ENCODE assay signal across 24 mouse cellular contexts in the genomic region with DNA sequence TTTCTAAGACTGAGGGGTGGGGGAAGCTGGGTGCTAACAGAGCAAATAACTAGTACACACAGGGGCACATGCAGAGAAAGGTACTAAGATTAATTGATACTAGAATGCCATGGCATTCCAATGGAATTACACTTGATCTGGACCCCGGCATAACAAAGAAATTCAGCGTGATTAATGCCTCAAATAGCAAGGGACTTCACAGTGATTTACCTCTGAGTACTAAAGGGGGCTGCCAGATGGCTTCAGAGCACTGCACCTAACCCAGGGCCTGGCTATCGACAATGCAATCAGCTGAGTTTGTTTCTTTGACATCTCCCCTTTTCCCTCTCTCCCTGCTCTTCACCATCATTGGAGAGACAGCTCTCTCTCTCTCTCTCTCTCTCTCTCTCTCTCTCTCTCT.
"Had no signal": no experiment of that assay in that cellular context is flagged by ENCODE, and none has a peak within 500 bp of the region (broad histone marks: within the 10 kb centered on the region; RNA-seq: fewer than 3 reads in every experiment).

No protein-coding gene starts in this region.

- H3K4me1 ChIP-seq: limb, embryonic 13.5 days; liver, embryonic 12.5 days; liver, embryonic 15.5 days; lung, embryonic 15.5 days had no signal

- H3K27ac ChIP-seq: limb, embryonic 10.5 days; limb, embryonic 13.5 days; liver, embryonic 12.5 days; liver, embryonic 15.5 days; lung, embryonic 15.5 days; stomach, postnatal 0 days had no signal

- ATAC-seq: intestine, embryonic 16.5 days; liver, embryonic 12.5 days; midbrain, embryonic 16.5 days had no signal

- H3K4me3 ChIP-seq: limb, embryonic 10.5 days; limb, embryonic 13.5 days; liver, embryonic 12.5 days; liver, embryonic 15.5 days; lung, embryonic 15.5 days; megakaryocyte, embryonic 14.5 days; myocyte had no signal

- H3K9me3 ChIP-seq: limb, embryonic 10.5 days; limb, embryonic 13.5 days; liver, embryonic 12.5 days; liver, embryonic 15.5 days; lung, embryonic 15.5 days had no signal

- H3K9ac ChIP-seq: limb, embryonic 13.5 days; liver, embryonic 12.5 days; liver, embryonic 15.5 days; lung, embryonic 15.5 days had no signal

- DNase-seq: kidney, adult 18-20 months; kidney, adult 9 months; kidney, postnatal 14 days; kidney, postnatal 4 days; layer of hippocampus, adult 9-11 months; liver; lung, adult 18-20 months; lung, postnatal 10 days; lung, postnatal 36 days; right cerebral cortex, postnatal 4 days; thymus, adult 2 months; thymus, postnatal 14 days; thymus, postnatal 4 days had no signal

- H3K4me2 ChIP-seq: limb, embryonic 13.5 days; liver, embryonic 12.5 days; liver, embryonic 15.5 days; lung, embryonic 15.5 days; midbrain, embryonic 11.5 days had no signal

- H3K36me3 ChIP-seq: limb, embryonic 10.5 days; limb, embryonic 13.5 days; liver, embryonic 12.5 days; liver, embryonic 15.5 days; lung, embryonic 15.5 days had no signal

- H3K27me3 ChIP-seq: limb, embryonic 13.5 days; liver, embryonic 12.5 days; liver, embryonic 15.5 days; lung, embryonic 15.5 days had no signal
